Mouse (Mus musculus): ENCODE results near the gene Otop2. TPM values are rescaled to one million over a fixed set of nuclear protein-coding genes. Genes with fewer than 3 reads are reported as not detected.

The Otop2 gene
- polyA plus RNA-seq, 1 experiment from 2014 or later, result not detected

Other genes with a start within 250 kb of the Otop2 start
- not detected in 2 replicates for gene Cd300e, start 245.0 kb upstream of the Otop2 start, polyA plus RNA-seq (2014; fragmentation: Nextera tagmentation; extraction: Ambion mirVana)
- 1.3 and 2.9 TPM in 2 replicates for gene Rab37, start 215.7 kb upstream of the Otop2 start, polyA plus RNA-seq (2014; fragmentation: Nextera tagmentation; extraction: Ambion mirVana)
- 0.19 and 0.20 TPM in 2 replicates for gene Cd300lf, start 173.2 kb upstream of the Otop2 start, polyA plus RNA-seq (2014; fragmentation: Nextera tagmentation; extraction: Ambion mirVana)
- 26.4 and 31.1 TPM in 2 replicates for gene Slc9a3r1, start 143.8 kb upstream of the Otop2 start, polyA plus RNA-seq (2014; fragmentation: Nextera tagmentation; extraction: Ambion mirVana)
- 7.5 and 8.2 TPM in 2 replicates for gene Tmem104, start 119.7 kb upstream of the Otop2 start, polyA plus RNA-seq (2014; fragmentation: Nextera tagmentation; extraction: Ambion mirVana)
- gene Nat9, start 119.3 kb upstream of the Otop2 start, polyA plus RNA-seq (2014; fragmentation: Nextera tagmentation; extraction: Ambion mirVana), result 13.7 and 15.7 TPM in 2 replicates
- 0.13 TPM in 1 of 2 replicates, not detected in the other for gene Grin2c, start 39.9 kb upstream of the Otop2 start, polyA plus RNA-seq (2014; fragmentation: Nextera tagmentation; extraction: Ambion mirVana)
- 10.0 and 12.0 TPM in 2 replicates for gene Fdxr, start 30.1 kb upstream of the Otop2 start, polyA plus RNA-seq (2014; fragmentation: Nextera tagmentation; extraction: Ambion mirVana)
- 0.89 and 1.2 TPM in 2 replicates for gene Fads6, start 9.5 kb upstream of the Otop2 start, polyA plus RNA-seq (2014; fragmentation: Nextera tagmentation; extraction: Ambion mirVana)
- 0.06 and 0.17 TPM in 2 replicates for gene Ush1g, start 14.9 kb downstream of the Otop2 start, polyA plus RNA-seq (2014; fragmentation: Nextera tagmentation; extraction: Ambion mirVana)
- gene Otop3, start 27.6 kb downstream of the Otop2 start, polyA plus RNA-seq (2014; fragmentation: Nextera tagmentation; extraction: Ambion mirVana), result not detected in 2 replicates
- gene Hid1, start 60.6 kb downstream of the Otop2 start, polyA plus RNA-seq (2014; fragmentation: Nextera tagmentation; extraction: Ambion mirVana), result 6.2 and 7.8 TPM in 2 replicates
- 6.2 and 7.8 TPM in 2 replicates for gene Cdr2l, start 74.8 kb downstream of the Otop2 start, polyA plus RNA-seq (2014; fragmentation: Nextera tagmentation; extraction: Ambion mirVana)
- gene Mrpl58, start 96.6 kb downstream of the Otop2 start, polyA plus RNA-seq (2014; fragmentation: Nextera tagmentation; extraction: Ambion mirVana), result 163 and 177 TPM in 2 replicates
- 1,505 and 1,518 TPM in 2 replicates for gene Atp5h, start 112.8 kb downstream of the Otop2 start, polyA plus RNA-seq (2014; fragmentation: Nextera tagmentation; extraction: Ambion mirVana)
- gene Kctd2, start 113.0 kb downstream of the Otop2 start, polyA plus RNA-seq (2014; fragmentation: Nextera tagmentation; extraction: Ambion mirVana), result 12.0 and 12.7 TPM in 2 replicates
- gene Trim80, start 133.4 kb downstream of the Otop2 start, polyA plus RNA-seq (2014; fragmentation: Nextera tagmentation; extraction: Ambion mirVana), result 0.26 TPM in 1 of 2 replicates, not detected in the other
- gene Slc16a5, start 155.3 kb downstream of the Otop2 start, polyA plus RNA-seq (2014; fragmentation: Nextera tagmentation; extraction: Ambion mirVana), result not detected in 2 replicates
- gene Armc7, start 168.5 kb downstream of the Otop2 start, polyA plus RNA-seq (2014; fragmentation: Nextera tagmentation; extraction: Ambion mirVana), result 5.1 and 5.7 TPM in 2 replicates
- 70.5 and 76.3 TPM in 2 replicates for gene Nt5c, start 184.7 kb downstream of the Otop2 start, polyA plus RNA-seq (2014; fragmentation: Nextera tagmentation; extraction: Ambion mirVana)
- 434 and 457 TPM in 2 replicates for gene Jpt1, start 207.2 kb downstream of the Otop2 start, polyA plus RNA-seq (2014; fragmentation: Nextera tagmentation; extraction: Ambion mirVana)
- gene Sumo2, start 229.1 kb downstream of the Otop2 start, polyA plus RNA-seq (2014; fragmentation: Nextera tagmentation; extraction: Ambion mirVana), result 702 and 712 TPM in 2 replicates

Measured in heart, embryonic 11.5 days (tissue).